Mouse (Mus musculus) kidney, embryonic 16.5 days (tissue): Measurements from ENCODE around the gene Bcat2. TPM values are rescaled to one million over a fixed set of nuclear protein-coding genes. Genes with fewer than 3 reads are reported as not detected.
A peak's percentile ranks its signal among the peaks of the same experiment; 100 is the strongest.

Experiments
- ATAC-seq: fragments of 200-750 bp; cut with Nextera tagmentation; 2 replicates; pipeline ENCODE4 v1.8.0; 2017; ENCODE audit warnings: moderate TSS enrichment; ENCODE audit not compliant: low FRiP score, low TSS enrichment
- H3K27ac ChIP-seq: fragments of 300-500 bp; sonication (generic); 2 replicates; pipeline ENCODE4 v1.5.1; 2014; ENCODE audit warnings: low read length
- H3K27me3 ChIP-seq: fragments of 300-500 bp; sonication (generic); 2 replicates; pipeline ENCODE4 v1.6.1; 2014; ENCODE audit warnings: low read length, control low read depth, mixed read lengths; ENCODE audit not compliant: insufficient read depth
- H3K36me3 ChIP-seq: fragments of 300-500 bp; sonication (generic); 2 replicates; pipeline ENCODE4 v1.6.1; 2014; ENCODE audit warnings: low read length, control low read depth, mixed read lengths; ENCODE audit not compliant: insufficient read depth
- H3K4me1 ChIP-seq: fragments of 300-500 bp; sonication (generic); 2 replicates; pipeline ENCODE4 v1.6.1; 2014; ENCODE audit warnings: low read length, control low read depth, mixed read lengths; ENCODE audit not compliant: insufficient read depth
- H3K4me2 ChIP-seq: fragments of 300-500 bp; sonication (generic); replicated peaks from 2 replicates; pipeline ENCODE4 v1.6.1; 2014; ENCODE audit warnings: low read depth, low read length
- H3K4me3 ChIP-seq: fragments of 300-500 bp; sonication (generic); 2 replicates; pipeline ENCODE4 v1.5.1; 2014; ENCODE audit warnings: mild to moderate bottlenecking, low read length
- H3K9ac ChIP-seq: fragments of 300-500 bp; sonication (generic); replicated peaks from 2 replicates; pipeline ENCODE4 v1.6.1; 2014; ENCODE audit warnings: low read length
- H3K9me3 ChIP-seq: fragments of 300-500 bp; sonication (generic); 2 replicates; pipeline ENCODE4 v1.6.1; 2016; ENCODE audit warnings: low read length, control low read depth
- WGBS: fragments of 180-500 bp; shearing (Covaris S2); extraction: QIAGEN DNeasy Blood & Tissue Kit; methylation state at CpG from one replicate; pipeline ENCODE4 v1.1.7; 2014; 5-methylcytosine and 5-hydroxymethylcytosine counted together
- polyA plus RNA-seq: library from polyadenylated mRNA; unstranded; fragments of >200 nt; fragmentation: Nextera tagmentation; extraction: Ambion mirVana; gene quantifications from 2 replicates; pipeline ENCODE4 v1.2.1, GENCODE M21; 2015

The Bcat2 gene
- polyA plus RNA-seq: 87.9 and 93.2 TPM in 2 replicates

DNA sequence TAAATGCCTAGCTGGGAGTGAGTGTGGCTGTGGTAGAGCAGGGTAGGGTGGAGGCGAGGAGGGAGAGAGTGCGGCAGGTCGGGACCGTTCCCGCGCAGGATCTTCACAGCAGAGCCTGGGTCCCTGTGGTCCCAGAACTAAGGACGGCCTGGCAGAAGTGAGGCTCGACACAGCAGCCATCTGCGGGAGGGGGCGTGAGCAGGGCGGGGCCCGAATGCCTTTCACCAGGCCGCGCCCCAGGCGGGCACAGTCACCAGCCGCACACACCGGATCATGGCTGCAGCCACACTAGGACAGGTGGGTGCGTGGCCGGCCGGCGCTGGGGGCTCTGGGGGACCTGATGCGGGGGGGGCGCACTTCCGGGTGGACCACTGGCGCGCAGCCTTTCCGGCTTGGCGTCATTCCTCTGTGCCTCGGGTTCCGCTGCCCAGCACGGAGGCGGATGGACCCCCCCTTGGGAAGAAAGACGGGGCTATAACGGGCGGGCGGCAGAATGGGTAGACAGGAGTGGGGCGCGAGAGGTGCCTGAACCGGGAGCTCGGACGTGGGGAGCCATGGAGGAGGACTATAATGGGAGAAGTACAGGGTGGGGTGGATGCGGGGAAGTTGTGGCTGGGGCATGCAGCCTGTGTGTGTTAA, at the start of gene Bcat2:
Gene Bcat2, plus strand, starts transcription at position 51 of the 639 bp plus-strand sequence.
- Histone ChIP-seq H3K4me1 (peaks cover 61% of the 10 kb centered on the region), H3K4me3 (peak within 1 kb of the TSS; percentile 72), H3K27me3 (no peaks in the 10 kb centered on the region), H3K27ac (peak within 1 kb of the TSS; percentile 93), H3K9ac (peak within 1 kb of the TSS; percentile 82), H3K36me3 (no peaks in the 10 kb centered on the region), H3K4me2 (peak within 1 kb of the TSS; percentile 67), H3K9me3 (no peaks in the 10 kb centered on the region)
- WGBS: under 1% methylated on average over 42 of the region's 42 CpGs
- peak; percentile 62 for ATAC-seq

DNA sequence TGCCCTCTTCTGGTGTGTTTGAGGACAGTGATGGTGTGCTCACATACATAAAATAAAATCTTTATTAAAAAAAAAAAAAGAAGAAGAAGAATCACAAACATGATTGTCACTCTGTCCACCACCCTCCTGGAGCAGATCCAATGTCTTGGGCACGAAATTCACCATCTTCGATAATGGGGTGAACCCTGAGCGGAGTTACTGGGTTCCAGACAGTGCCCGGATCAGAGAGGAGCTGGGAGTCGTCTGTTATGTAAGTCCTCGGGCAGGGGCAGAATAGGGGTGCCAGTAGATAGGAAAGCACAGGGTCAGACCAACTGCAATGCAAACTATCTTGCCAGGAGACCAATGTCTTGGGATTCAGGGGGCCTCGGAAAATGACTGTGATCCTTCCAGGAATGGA, 49.3 kb upstream of the Bcat2 start:
- H3K4me2 ChIP-seq: no peak overlapping the region
- H3K9me3 ChIP-seq: no peaks in the 10 kb centered on the region
- H3K36me3 ChIP-seq: no peaks in the 10 kb centered on the region
- no peak for ATAC-seq
- 88% methylated on average over 7 of the region's 7 CpGs for WGBS
- no peak overlapping the region for H3K27ac ChIP-seq
- H3K27me3 ChIP-seq: no peaks in the 10 kb centered on the region
- no peak overlapping the region for H3K9ac ChIP-seq
- H3K4me1 ChIP-seq: peaks cover 31% of the 10 kb centered on the region
- H3K4me3 ChIP-seq: no peak overlapping the region

DNA sequence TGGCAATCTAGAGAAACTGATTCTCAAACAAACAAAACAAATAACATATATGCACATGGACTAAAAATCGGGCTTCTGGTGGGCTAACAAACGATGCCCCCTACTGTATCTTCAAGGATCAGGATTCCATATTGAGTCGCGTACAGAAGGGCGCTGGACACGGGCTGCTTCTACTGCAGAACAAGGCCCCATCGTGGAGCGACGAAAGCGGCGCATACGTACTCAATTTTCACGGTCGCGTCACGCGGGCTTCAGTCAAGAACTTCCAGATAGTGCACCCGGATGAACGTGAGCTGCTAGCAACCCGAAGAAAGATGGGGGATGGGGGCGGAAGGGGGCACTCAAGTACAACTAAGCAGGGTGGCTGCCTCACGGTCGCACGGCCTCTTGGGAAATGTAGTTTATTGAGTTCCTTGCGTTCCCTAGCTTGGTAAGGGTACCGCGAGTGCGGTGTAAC, 48.2 kb upstream of the Bcat2 start:
- no peaks in the 10 kb centered on the region for H3K27me3 ChIP-seq
- no peaks in the 10 kb centered on the region for H3K36me3 ChIP-seq
- peak overlapping the region; percentile 61 for H3K4me3 ChIP-seq
- H3K9me3 ChIP-seq: no peaks in the 10 kb centered on the region
- peak overlapping the region; percentile 74 for H3K9ac ChIP-seq
- peak; percentile 61 for ATAC-seq
- H3K27ac ChIP-seq: peak overlapping the region; percentile 86
- peak overlapping the region; percentile 52 for H3K4me2 ChIP-seq
- peaks cover 32% of the 10 kb centered on the region for H3K4me1 ChIP-seq
- WGBS: 1% methylated on average over 28 of the region's 28 CpGs

DNA sequence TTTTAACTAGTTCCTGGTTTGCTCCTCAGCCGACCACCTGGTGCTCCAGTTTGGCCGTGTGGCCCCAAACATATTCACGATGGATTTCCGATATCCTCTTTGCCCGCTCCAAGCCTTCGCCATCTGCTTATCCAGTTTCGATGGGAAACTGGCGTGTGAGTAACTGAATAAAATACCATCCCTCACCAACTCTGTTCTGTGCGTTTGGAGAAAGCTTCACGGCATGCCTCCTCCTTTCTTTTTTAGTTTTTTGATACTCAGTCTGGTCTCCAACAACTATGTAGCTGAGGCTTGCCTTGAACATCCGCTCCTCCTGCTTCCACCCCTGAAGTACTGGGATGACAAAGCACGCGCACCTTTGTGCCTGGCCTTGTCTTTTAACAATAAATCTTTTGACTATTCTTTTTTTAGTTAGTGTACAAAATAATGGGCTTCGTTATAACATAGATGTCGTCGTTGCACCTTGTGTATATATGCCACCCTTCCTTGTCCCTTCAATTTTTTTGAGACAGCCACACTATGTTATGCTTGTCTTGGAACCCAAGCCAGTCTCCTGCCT, 47.7 kb upstream of the Bcat2 start:
- 0 out of 2 replicates have a peak overlapping the region, but pooled peaks have one; percentile 13 for H3K27ac ChIP-seq
- WGBS: 55% methylated on average over 16 of the region's 16 CpGs
- H3K36me3 ChIP-seq: no peaks in the 10 kb centered on the region
- H3K4me1 ChIP-seq: peaks cover 35% of the 10 kb centered on the region
- no peaks in the 10 kb centered on the region for H3K9me3 ChIP-seq
- H3K4me3 ChIP-seq: peak overlapping the region; percentile 61
- H3K27me3 ChIP-seq: no peaks in the 10 kb centered on the region
- H3K4me2 ChIP-seq: peak overlapping the region; percentile 52
- ATAC-seq: no peak
- peak overlapping the region; percentile 74; the same call in 1 of the 2 replicates for H3K9ac ChIP-seq

DNA sequence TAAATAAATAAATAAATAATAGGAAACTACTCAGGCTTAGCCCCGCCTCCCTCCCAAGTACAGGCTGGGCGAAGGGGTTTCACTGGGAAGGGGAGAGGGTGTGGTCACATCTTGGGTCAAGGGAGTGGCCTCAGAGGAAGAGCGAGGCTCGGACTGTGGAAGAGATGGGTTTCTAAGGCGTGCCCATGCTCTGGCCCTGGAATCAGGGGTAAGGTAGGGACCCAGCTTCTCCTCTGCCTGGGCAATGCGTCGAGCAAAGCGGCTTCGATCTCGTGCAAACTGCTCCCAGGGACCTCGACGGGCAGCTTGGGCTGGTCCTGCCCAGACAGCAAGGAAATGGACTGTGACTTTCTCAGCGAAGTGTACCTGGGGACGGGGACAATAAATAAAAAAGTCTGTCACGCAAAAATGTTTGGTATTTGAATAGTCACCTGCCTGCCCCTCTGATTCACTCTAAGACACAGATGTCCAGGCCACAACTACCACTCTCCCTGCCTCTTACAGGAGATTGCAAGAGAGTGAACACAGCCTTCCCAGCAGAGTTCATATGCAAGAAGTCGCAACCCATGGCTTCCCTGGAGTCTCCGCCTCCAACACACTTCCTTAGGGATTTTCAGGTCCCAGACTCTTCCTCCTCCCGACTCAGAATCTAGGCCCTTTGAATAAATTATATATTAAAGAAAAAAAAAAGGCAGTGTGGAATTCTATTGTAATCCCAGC, 46.8 kb upstream of the Bcat2 start:
- Histone ChIP-seq H3K4me3 (peak overlapping the region; percentile 3; the same call in 1 of the 2 replicates), H3K27ac (peak overlapping the region; percentile 27), H3K4me2 (peak overlapping the region; percentile 22), H3K9me3 (no peaks in the 10 kb centered on the region), H3K27me3 (no peaks in the 10 kb centered on the region), H3K9ac (peak overlapping the region; percentile 5), H3K36me3 (no peaks in the 10 kb centered on the region), H3K4me1 (peaks cover 35% of the 10 kb centered on the region)
- WGBS: 53% methylated on average over 18 of the region's 18 CpGs
- ATAC-seq: no peak

DNA sequence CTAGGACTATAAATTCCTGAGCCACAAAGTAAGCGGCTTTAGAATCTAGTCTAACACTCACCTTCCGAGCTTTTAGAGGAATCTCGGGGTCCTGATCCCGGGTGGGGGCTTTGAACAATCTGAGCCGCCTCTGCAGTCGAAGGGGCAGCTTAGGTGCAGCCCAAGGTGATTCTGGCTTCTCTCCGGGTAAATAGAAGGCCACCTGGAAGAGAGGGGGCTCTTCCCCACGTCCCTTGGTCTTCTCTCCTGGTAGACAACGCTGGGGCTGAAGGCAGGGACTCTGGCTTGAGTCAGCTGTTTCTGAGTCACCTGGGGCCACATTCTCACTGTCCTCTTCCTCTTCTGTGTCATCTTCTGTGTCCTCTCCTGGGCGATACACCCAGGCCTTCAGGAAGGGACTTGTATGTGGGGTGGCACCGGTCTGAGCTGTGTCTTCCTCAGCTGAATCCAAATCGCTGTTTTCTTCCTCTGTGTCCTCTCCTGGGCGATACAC, 46.2 kb upstream of the Bcat2 start:
- 77% methylated on average over 13 of the region's 13 CpGs for WGBS
- Histone ChIP-seq H3K4me2 (peak overlapping the region; percentile 22), H3K27ac (no peak overlapping the region), H3K9me3 (no peaks in the 10 kb centered on the region), H3K27me3 (no peaks in the 10 kb centered on the region), H3K4me1 (peaks cover 35% of the 10 kb centered on the region), H3K36me3 (no peaks in the 10 kb centered on the region), H3K4me3 (peak overlapping the region; percentile 3; the same call in 1 of the 2 replicates), H3K9ac (peak overlapping the region; percentile 5; the same call in 1 of the 2 replicates)
- ATAC-seq: no peak

DNA sequence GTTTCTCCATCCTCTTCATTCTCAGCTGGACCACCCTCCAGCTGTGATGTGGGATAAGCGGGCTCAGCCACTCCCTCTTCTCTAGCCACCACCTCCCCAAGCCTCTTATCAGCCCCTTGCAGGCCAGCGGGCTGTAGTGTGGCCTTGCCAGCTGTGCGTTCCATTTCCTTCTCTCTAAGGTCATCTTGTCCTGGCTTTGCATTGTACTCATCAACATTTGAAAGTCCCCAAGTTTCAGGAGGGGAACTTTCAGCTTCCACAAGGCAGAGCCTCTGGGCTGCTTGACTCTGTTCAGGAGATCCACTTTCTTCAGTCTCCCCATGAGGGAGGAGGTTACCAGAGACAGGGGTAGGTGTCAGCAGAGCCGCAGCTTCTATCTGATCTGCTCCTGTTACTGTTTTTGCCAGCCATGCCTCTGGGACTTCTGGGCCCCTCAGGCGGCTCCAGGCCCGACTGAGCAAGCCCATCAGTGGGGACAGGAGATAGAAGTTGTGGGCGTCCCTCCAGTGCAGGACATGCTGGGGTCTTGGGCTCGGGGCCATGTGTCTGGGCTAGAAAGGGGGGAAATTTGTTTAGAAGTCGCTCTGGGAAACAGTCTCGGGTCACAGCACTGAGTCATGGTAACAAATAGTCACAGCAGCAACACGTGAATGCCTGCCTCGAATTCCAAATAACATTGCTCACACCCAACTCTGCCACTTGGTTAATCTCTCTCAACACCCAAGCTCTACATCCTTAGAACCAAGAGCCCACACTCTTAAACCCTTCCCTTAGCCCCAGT, 44.9 kb upstream of the Bcat2 start:
- WGBS: 14% methylated on average over 12 of the region's 12 CpGs
- Histone ChIP-seq H3K9ac (peak overlapping the region; percentile 80), H3K36me3 (no peaks in the 10 kb centered on the region), H3K27ac (peak overlapping the region; percentile 85), H3K27me3 (no peaks in the 10 kb centered on the region), H3K9me3 (no peaks in the 10 kb centered on the region), H3K4me1 (peaks cover 48% of the 10 kb centered on the region), H3K4me2 (peak overlapping the region; percentile 89), H3K4me3 (peak overlapping the region; percentile 76)
- no peak for ATAC-seq

DNA sequence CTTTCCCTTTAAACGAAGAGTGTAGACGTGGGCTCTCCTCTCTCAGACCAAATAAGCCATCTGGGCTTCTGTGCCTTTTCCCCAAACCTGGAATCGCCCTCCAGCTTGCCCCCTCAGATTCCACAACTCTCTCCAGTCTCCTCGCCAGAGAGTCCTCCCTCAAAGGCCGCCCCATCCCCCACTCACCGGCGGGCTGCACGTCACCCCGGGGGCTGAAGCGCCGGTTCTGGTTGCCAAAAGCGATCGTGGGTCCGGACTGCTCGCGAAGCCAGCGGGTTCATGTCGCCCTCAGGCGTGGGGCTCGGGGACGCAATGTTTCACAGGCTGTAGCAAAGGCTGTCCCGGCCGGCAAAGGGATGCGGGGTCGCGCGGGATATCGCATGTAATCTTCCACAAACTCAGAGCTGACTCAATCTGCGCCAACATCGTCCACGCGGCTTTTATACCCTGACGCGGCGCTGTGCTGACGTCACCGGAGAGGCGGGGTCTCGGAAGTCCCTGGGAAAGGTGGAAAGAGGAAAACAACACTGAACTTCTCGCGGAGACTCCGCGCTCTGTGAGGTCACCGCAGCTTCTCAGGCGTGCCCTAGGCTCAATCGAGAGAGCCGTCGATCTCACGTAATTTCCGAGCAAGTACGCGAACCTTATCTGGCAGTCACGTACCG, 44.0 kb upstream of the Bcat2 start, which contains the start of the genes Ppp1r15a and Plekha4:
Gene Ppp1r15a, minus strand, starts transcription at position 460 of the 665 bp plus-strand sequence.
Gene Plekha4, plus strand, starts transcription at position 522 of the 665 bp plus-strand sequence.
- Histone ChIP-seq H3K4me2 (peak within 1 kb of the TSS; percentile 89), H3K27me3 (no peaks in the 10 kb centered on the region), H3K4me3 (peak within 1 kb of the TSS; percentile 76), H3K4me1 (peaks cover 54% of the 10 kb centered on the region), H3K9ac (peak within 1 kb of the TSS; percentile 80), H3K9me3 (no peaks in the 10 kb centered on the region), H3K36me3 (no peaks in the 10 kb centered on the region), H3K27ac (peak within 1 kb of the TSS; percentile 85)
- under 1% methylated on average over 54 of the region's 54 CpGs for WGBS
- ATAC-seq: peak; percentile 81
